Mouse (Mus musculus): ENCODE measurements around the gene H2-K1. TPM values are rescaled to one million over a fixed set of nuclear protein-coding genes. Genes with fewer than 3 reads are reported as not detected.
A peak's percentile ranks its signal among the peaks of the same experiment; 100 is the strongest.

The H2-K1 gene
- polyA plus RNA-seq, 1 experiment: 79.0 TPM

DNA sequence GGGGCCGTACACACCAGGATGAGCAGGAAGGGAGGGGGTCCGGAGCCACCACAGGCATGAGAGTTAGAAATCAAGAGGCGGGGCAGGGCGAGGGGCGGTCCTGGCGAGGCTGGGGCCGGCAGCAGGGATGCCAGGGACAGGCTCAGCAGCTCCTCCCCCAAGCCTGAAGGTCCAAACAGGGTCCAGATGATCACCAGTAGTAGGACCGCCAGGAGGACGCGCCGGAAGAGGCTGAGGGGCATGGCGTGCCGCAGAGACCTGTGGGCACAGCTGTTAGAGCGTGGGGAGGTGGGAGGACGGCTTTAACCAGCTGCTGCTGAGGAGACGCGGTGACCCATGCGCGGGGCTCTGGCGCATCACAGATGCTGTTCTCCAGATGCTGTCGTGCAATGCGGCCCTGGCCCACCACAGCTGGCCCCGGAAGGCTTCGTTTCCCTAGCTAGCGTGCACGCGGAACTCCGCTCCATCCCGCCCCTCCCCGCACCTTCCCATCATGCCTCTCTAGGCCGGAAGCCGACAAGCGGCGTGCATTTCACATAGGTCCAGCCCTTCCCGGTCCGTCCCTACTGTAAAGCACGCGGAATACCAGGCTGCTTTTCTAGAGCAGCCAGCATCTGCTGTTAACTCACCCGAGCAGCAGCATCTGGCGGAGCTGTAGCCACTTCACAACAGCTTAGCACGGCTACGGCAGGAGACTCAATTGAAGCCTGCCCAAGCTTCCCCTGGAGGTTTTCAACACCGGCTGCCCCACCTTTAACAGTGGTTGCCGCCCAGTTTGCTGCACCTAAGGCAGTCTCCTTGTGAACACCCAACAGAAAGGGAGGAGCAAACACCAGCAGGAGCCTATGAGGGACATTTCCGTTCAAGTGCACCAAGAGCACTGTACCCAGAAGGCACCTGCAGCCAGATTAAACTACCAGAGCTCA lies 48.9 kb downstream of the H2-K1 start, which contains the start of gene B3galt4:
Gene B3galt4, minus strand, starts transcription at position 468 of the 926 bp plus-strand sequence.
- no peaks in the 10 kb centered on the region; the same call in 1 of the 2 replicates for H3K4me1 ChIP-seq (ENCODE audit: control insufficient read depth, insufficient read depth, low read length)

DNA sequence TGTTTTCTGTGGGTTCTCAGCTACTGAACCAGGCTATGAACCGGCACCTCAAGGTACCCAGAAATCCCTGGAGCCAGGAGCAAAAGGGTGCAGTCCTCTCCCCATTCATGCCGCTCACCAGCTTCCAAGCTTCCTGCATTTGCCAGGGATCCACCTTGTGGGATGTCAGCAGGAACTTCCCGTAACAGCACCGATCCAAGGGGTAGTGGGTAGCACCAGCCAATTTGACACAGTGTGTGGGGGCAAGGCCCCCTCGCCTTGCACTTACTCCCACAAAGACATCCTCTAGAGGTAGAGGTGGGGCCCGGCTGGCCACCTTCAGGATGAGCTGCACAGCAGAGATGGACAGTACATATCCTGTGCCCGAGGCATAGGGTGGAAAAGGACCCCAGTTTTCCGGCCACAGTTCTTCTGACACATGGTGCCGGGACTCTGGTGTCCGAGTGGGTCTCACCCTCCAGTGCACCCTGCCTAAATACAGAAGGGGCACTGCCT lies 50.0 kb downstream of the H2-K1 start:
- Histone ChIP-seq H3K4me3 (ENCODE audit: insufficient read depth, low read length) (peak overlapping the region; percentile 49), H3K4me1 (ENCODE audit: control insufficient read depth, insufficient read depth, low read length) (no peaks in the 10 kb centered on the region; the same call in 1 of the 2 replicates), H3K27ac (ENCODE audit: insufficient read depth, low read length) (no peak overlapping the region)
- no peak for TF ChIP-seq CTCF (IDR thresholded peaks at IDR 0.05; ENCODE audit: extremely low read depth, insufficient read depth, low read length)
- no peak for TF ChIP-seq POLR2A (IDR thresholded peaks at IDR 0.05; ENCODE audit: extremely low read depth, insufficient read depth, low read length)

More for the DNA sequence above, 48.9 kb downstream of the H2-K1 start, which contains the start of gene B3galt4:
- H3K4me3 ChIP-seq (ENCODE audit: insufficient read depth, low read length): peak within 1 kb of the TSS; percentile 49
- TF ChIP-seq POLR2A (IDR thresholded peaks at IDR 0.05; ENCODE audit: extremely low read depth, insufficient read depth, low read length): peak; percentile 56; the same call in 1 of the 2 replicates
- no peak for TF ChIP-seq CTCF (IDR thresholded peaks at IDR 0.05; ENCODE audit: extremely low read depth, insufficient read depth, low read length)
- peak within 1 kb of the TSS; percentile 79 for H3K27ac ChIP-seq (ENCODE audit: insufficient read depth, low read length)

DNA sequence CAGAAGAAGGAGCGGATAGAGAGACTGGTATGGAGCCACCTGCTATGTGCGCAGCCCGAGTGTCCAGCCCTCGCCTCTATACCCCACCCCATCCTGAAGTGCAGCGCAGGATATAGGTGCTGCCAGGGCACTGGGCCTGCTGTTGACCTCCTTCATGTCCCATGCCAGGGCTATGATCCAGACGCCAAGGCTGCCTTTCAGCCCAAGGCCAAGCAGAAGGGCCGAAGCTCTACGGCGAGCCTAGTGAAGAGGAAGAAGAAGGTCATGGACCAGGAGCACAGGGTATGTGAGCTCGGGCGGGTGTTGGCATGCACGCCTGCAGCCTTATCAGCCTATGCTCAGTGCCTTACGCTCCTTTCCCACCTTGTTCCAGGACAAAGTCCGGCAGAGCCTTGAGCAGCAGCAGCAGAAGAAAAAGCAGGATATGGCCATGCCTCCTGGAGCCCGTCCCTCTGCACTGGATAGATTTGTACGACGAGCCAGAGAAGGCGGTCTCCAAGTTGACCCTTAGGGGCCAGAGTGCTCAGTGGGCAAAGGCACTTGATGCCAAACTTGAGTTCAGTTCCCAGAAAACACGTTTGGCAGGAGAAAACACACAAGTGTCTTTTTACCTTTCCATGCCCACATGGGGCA lies 51.1 kb downstream of the H2-K1 start:
- H3K4me3 ChIP-seq (ENCODE audit: insufficient read depth, low read length): no peak overlapping the region; the same call in 1 of the 2 replicates
- TF ChIP-seq POLR2A (IDR thresholded peaks at IDR 0.05; ENCODE audit: extremely low read depth, insufficient read depth, low read length) (no peak), CTCF (IDR thresholded peaks at IDR 0.05; ENCODE audit: extremely low read depth, insufficient read depth, low read length) (no peak)
- no peaks in the 10 kb centered on the region; the same call in 1 of the 2 replicates for H3K4me1 ChIP-seq (ENCODE audit: control insufficient read depth, insufficient read depth, low read length)
- no peak overlapping the region for H3K27ac ChIP-seq (ENCODE audit: insufficient read depth, low read length)

DNA sequence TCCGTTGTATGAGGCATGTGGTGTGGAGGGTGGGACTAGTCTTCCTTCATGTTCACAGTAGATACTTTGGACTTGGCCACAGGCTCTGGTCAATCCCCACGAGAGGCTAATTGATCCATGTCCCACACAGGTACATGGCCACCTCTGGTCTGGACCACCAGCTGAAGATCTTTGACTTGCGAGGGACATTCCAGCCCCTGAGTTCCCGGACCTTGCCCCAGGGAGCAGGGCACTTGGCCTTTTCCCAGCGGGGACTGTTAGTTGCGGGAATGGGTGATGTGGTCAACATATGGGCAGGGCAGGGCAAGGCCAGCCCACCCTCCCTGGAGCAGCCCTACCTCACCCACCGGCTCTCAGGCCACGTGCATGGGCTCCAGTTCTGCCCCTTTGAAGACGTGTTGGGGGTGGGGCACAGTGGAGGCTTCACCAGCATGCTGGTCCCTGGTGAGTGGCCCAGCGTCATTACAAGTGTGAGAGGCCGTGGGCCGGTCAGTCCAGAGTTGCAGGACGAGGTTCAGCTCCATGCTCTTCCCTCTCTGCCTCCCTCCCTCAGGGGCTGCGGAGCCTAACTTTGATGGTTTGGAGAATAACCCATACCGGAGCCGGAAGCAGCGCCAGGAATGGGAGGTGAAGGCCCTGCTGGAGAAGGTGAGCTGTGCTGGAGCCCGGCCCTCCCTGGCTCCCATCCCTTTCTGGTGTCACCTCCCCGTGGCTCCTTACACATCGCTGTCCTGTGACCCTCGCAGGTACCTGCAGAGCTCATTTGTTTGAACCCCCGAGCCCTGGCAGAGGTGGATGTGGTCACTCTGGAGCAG lies 51.9 kb downstream of the H2-K1 start:
- Histone ChIP-seq H3K4me1 (ENCODE audit: control insufficient read depth, insufficient read depth, low read length) (no peaks in the 10 kb centered on the region; the same call in 1 of the 2 replicates), H3K27ac (ENCODE audit: insufficient read depth, low read length) (no peak overlapping the region), H3K4me3 (ENCODE audit: insufficient read depth, low read length) (no peak overlapping the region)
- TF ChIP-seq POLR2A (IDR thresholded peaks at IDR 0.05; ENCODE audit: extremely low read depth, insufficient read depth, low read length): no peak
- no peak for TF ChIP-seq CTCF (IDR thresholded peaks at IDR 0.05; ENCODE audit: extremely low read depth, insufficient read depth, low read length)

DNA sequence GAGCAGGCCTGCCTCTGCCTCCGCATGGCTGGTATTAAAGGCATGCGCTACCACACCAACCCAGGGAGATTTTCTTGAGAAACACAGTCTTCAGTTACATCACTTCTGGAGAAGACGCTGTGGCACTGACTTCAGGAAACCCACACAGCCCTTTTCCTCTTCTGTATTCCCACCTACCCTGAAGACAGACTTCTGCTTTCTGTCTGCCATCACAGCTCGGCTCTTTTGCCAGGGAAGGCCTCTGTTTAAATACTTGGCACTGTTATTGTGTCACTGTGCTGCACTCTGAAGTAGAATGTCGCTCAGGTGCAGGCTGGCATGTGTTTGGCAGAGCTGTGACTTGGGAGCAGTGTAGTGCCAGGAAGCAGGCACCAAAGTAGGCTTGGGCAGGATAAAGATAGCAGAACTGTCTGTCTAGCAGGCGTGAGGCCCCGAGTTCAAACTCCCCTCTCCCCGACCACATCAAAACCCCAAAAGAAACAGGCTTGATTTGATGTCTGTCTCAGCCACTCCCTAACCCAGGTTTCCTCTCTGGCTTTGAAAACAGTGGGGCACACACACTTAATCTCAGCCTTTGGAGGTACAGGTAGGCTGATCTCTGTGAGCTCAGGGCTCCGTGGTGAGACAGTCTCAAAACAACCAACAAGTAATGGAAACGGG lies 52.6 kb downstream of the H2-K1 start:
- Histone ChIP-seq H3K27ac (ENCODE audit: insufficient read depth, low read length) (no peak overlapping the region), H3K4me1 (ENCODE audit: control insufficient read depth, insufficient read depth, low read length) (no peaks in the 10 kb centered on the region; the same call in 1 of the 2 replicates), H3K4me3 (ENCODE audit: insufficient read depth, low read length) (no peak overlapping the region)
- TF ChIP-seq POLR2A (IDR thresholded peaks at IDR 0.05; ENCODE audit: extremely low read depth, insufficient read depth, low read length) (no peak), CTCF (IDR thresholded peaks at IDR 0.05; ENCODE audit: extremely low read depth, insufficient read depth, low read length) (no peak)

Other genes starting within 250 kb of the H2-K1 start
- 470 and 487 TPM in 2 replicates for gene Rab11b, start 239.8 kb downstream of the H2-K1 start, polyA plus RNA-seq (2012; rRNA removed)
- 2.4 and 2.9 TPM in 2 replicates for gene Angptl4, start 218.5 kb downstream of the H2-K1 start, polyA plus RNA-seq (2012; rRNA removed)
- 59.0 and 69.7 TPM in 2 replicates for gene Kank3, start 189.8 kb downstream of the H2-K1 start, polyA plus RNA-seq (2012; rRNA removed)
- gene Rps28, start 175.8 kb downstream of the H2-K1 start, polyA plus RNA-seq (2012; rRNA removed): 587 and 641 TPM in 2 replicates
- 304 and 328 TPM in 2 replicates for gene Ndufa7, start 175.8 kb downstream of the H2-K1 start, polyA plus RNA-seq (2012; rRNA removed)
- gene Cd320, start 157.3 kb downstream of the H2-K1 start, polyA plus RNA-seq (2012; rRNA removed): 30.0 and 33.0 TPM in 2 replicates
- not detected in 2 replicates for gene Gm7029, start 126.5 kb downstream of the H2-K1 start, polyA plus RNA-seq (2012; rRNA removed)
- 2.0 and 2.3 TPM in 2 replicates for gene Kifc1, start 109.7 kb downstream of the H2-K1 start, polyA plus RNA-seq (2012; rRNA removed)
- gene Platr17, start 95.2 kb downstream of the H2-K1 start, polyA plus RNA-seq (2012; rRNA removed): 1.7 TPM in 2 replicates
- gene Daxx, start 90.9 kb downstream of the H2-K1 start, polyA plus RNA-seq (2012; rRNA removed): 27.2 and 27.4 TPM in 2 replicates
- 22.1 and 22.3 TPM in 2 replicates for gene Tapbp, start 84.4 kb downstream of the H2-K1 start, polyA plus RNA-seq (2012; rRNA removed)
- gene Zbtb22, start 84.4 kb downstream of the H2-K1 start, polyA plus RNA-seq (2012; rRNA removed): 31.9 and 33.5 TPM in 2 replicates
- 164 and 177 TPM in 2 replicates for gene Rgl2, start 70.8 kb downstream of the H2-K1 start, polyA plus RNA-seq (2012; rRNA removed)
- 113 and 116 TPM in 2 replicates for gene Pfdn6, start 60.0 kb downstream of the H2-K1 start, polyA plus RNA-seq (2012; rRNA removed)
- 13.5 TPM in 2 replicates for gene Wdr46, start 59.7 kb downstream of the H2-K1 start, polyA plus RNA-seq (2012; rRNA removed)
- 7.0 and 7.8 TPM in 2 replicates for gene B3galt4, start 48.9 kb downstream of the H2-K1 start, polyA plus RNA-seq (2012; rRNA removed)
- gene Vps52, start 44.5 kb downstream of the H2-K1 start, polyA plus RNA-seq (2012; rRNA removed): 79.3 and 82.2 TPM in 2 replicates
- gene Rps18, start 44.3 kb downstream of the H2-K1 start, polyA plus RNA-seq (2012; rRNA removed): 410 and 435 TPM in 2 replicates
- gene Ring1, start 24.3 kb upstream of the H2-K1 start, polyA plus RNA-seq (2012; rRNA removed): 73.1 and 73.2 TPM in 2 replicates
- 59.6 and 61.7 TPM in 2 replicates for gene H2-Ke6, start 27.7 kb upstream of the H2-K1 start, polyA plus RNA-seq (2012; rRNA removed)
- 92.7 and 103 TPM in 2 replicates for gene Slc39a7, start 31.3 kb upstream of the H2-K1 start, polyA plus RNA-seq (2012; rRNA removed)
- 78.5 and 81.5 TPM in 2 replicates for gene Rxrb, start 31.5 kb upstream of the H2-K1 start, polyA plus RNA-seq (2012; rRNA removed)
- 9.3 and 12.1 TPM in 2 replicates for gene Col11a2, start 39.1 kb upstream of the H2-K1 start, polyA plus RNA-seq (2012; rRNA removed)
- gene H2-Oa, start 92.0 kb upstream of the H2-K1 start, polyA plus RNA-seq (2012; rRNA removed): 1.4 and 1.7 TPM in 2 replicates
- 27.3 and 29.4 TPM in 2 replicates for gene H2-DMa, start 119.2 kb upstream of the H2-K1 start, polyA plus RNA-seq (2012; rRNA removed)
- gene Brd2, start 122.3 kb upstream of the H2-K1 start, polyA plus RNA-seq (2012; rRNA removed): 181 and 184 TPM in 2 replicates
- gene H2-DMb2, start 143.0 kb upstream of the H2-K1 start, polyA plus RNA-seq (2012; rRNA removed): 0.79 and 0.84 TPM in 2 replicates
- 3.6 and 4.5 TPM in 2 replicates for gene H2-DMb1, start 152.7 kb upstream of the H2-K1 start, polyA plus RNA-seq (2012; rRNA removed)
- gene Tap1, start 187.2 kb upstream of the H2-K1 start, polyA plus RNA-seq (2012; rRNA removed): 2.7 and 3.4 TPM in 2 replicates
- gene Psmb9, start 187.4 kb upstream of the H2-K1 start, polyA plus RNA-seq (2012; rRNA removed): 3.0 and 3.8 TPM in 2 replicates
- gene Psmb8, start 197.4 kb upstream of the H2-K1 start, polyA plus RNA-seq (2012; rRNA removed): 8.7 and 10.1 TPM in 2 replicates
- 7.9 and 8.3 TPM in 2 replicates for gene Tap2, start 203.2 kb upstream of the H2-K1 start, polyA plus RNA-seq (2012; rRNA removed)
- 1.0 and 1.5 TPM in 2 replicates for gene H2-Ob, start 238.6 kb upstream of the H2-K1 start, polyA plus RNA-seq (2012; rRNA removed)